Mouse (Mus musculus) layer of hippocampus, adult 2 months (tissue): ENCODE measurements around the gene Myrf. TPM values are rescaled to one million over a fixed set of nuclear protein-coding genes. Genes with fewer than 3 reads are reported as not detected.

Experiments used
- DNase-seq, 2 experiments: peaks; one replicate each; pipeline ENCODE4 v3.0.0; 2022; ENCODE audit warnings: low spot score in 2 of 2
- H3K27ac ChIP-seq: fragments of 200-600 bp; 2 replicates; pipeline ENCODE4 v1.8.1; 2022
- H3K4me3 ChIP-seq: fragments of 200-600 bp; 2 replicates; pipeline ENCODE4 v1.8.1; 2022; ENCODE audit warnings: mild to moderate bottlenecking
- CTCF ChIP-seq: fragments of 200-600 bp; conservative IDR thresholded peaks from 2 replicates; pipeline ENCODE4 v1.8.1; 2022; ENCODE audit warnings: antibody characterized with exemption, mild to moderate bottlenecking, moderate library complexity
- microRNA-seq, 2 experiments: library from miRNA; unstranded; fragments of <30 nt; microRNA quantifications; one replicate each; pipeline ENCODE4 v1.2.0; 2021
- total RNA-seq, 2 experiments: library from RNA; stranded (reverse); gene quantifications; 2 replicates each; pipeline ENCODE4 v1.2.3; 2021

The Myrf gene
- total RNA-seq, 2 experiments from 2014 or later: 27.0 to 27.8 TPM

- Histone ChIP-seq H3K27ac (no peak overlapping the region), H3K4me3 (no peak overlapping the region)
- TF ChIP-seq CTCF: no peak
- DNase-seq: no peak
These were observed 76.7 kb downstream of the Myrf start for GRCm38 (mm10) chr19:10163896-10164295.

Small RNA genes lying within 50 kb of the gene (microRNA-seq; reads per million reads assigned to microRNA genes)
- gene Mir6993: 0.18 to 0.96 reads per million in 2 experiments

Other genes with a start within 250 kb of the Myrf start
- gene Best1, start 239.1 kb downstream of the Myrf start, total RNA-seq: 1 to 10 TPM; 1.2 to 1.5 TPM
- 10 to 100 TPM in 1 of 2 experiments, 1 to 10 TPM in 1; 9.7 to 10.4 TPM for gene Rab3il1, start 239.1 kb downstream of the Myrf start, total RNA-seq
- 10 to 100 TPM; 25.0 to 25.6 TPM for gene Fads3, start 199.2 kb downstream of the Myrf start, total RNA-seq
- gene Fads2, start 139.0 kb downstream of the Myrf start, total RNA-seq: 100 to 1,000 TPM; 147 to 152 TPM
- 100 to 1,000 TPM; 191 to 198 TPM for gene Fads1, start 57.9 kb downstream of the Myrf start, total RNA-seq
- gene Tmem258, start 36.7 kb downstream of the Myrf start, total RNA-seq: 10 to 100 TPM; 74.0 to 79.7 TPM
- 10 to 100 TPM in 1 of 2 experiments, 1 to 10 TPM in 1; 9.6 to 12.2 TPM for gene Fen1, start 36.6 kb downstream of the Myrf start, total RNA-seq
- gene Dagla, start 64.1 kb upstream of the Myrf start, total RNA-seq: 100 to 1,000 TPM; 130 to 131 TPM
- gene Syt7, start 148.3 kb upstream of the Myrf start, total RNA-seq: 100 to 1,000 TPM; 315 to 321 TPM
- 10 to 100 TPM; 83.9 to 84.6 TPM for gene Lrrc10b, start 216.7 kb upstream of the Myrf start, total RNA-seq
- gene Ppp1r32, start 242.2 kb upstream of the Myrf start, total RNA-seq: 1 to 10 TPM; 2.4 to 3.0 TPM